Mouse (Mus musculus): Measurements from ENCODE around the gene Srp72. TPM values are rescaled to one million over a fixed set of nuclear protein-coding genes. Genes with fewer than 3 reads are reported as not detected.
"Not testable (repeated sequence)": the region's sequence is repeated elsewhere in the genome, so short reads cannot be mapped to it uniquely, and the experiment has no call there.

Gene Srp72
- polyA plus RNA-seq, 1 experiment from 2014 or later, result 42.3 TPM

DNA sequence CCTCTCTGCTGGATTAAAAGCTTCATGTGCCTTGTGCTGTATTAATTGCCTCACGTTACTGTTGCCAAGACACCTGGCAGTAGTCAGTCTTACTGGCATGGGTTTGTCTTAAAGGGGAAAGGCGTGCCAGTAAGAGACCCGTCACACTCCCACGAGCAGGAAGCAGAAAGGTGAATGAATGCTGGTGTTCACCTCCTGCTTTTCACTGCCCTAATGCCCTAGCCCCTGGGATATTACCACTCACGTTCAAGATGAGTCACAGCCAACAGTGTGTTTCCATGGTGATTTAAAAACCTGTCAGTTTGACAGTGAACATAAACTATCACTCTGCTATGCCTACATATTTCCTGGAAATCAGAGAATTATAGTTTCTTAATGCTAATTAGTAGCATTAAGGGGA, 5.2 kb upstream of the Srp72 start:
- Histone ChIP-seq H3K4me2 (no peak overlapping the region), H3K9me3 (replicated peaks) (no peaks in the 10 kb centered on the region), H3K27ac (ENCODE audit: poor library complexity, severe bottlenecking) (no peak overlapping the region), H3K4me1 (replicated peaks) (peaks cover 8% of the 10 kb centered on the region), H3K36me3 (peaks cover 51% of the 10 kb centered on the region), H3K4me3 (no peak overlapping the region), H3K9ac (no peak overlapping the region), H3K27me3 (replicated peaks) (no peaks in the 10 kb centered on the region)
- WGBS, result 81% methylated on average over 5 of the region's 5 CpGs
- no peak for ATAC-seq (ENCODE audit: insufficient number of reproducible peaks, low FRiP score)

- peaks cover 13% of the 10 kb centered on the region for H3K4me1 ChIP-seq (replicated peaks)
- not testable (repeated sequence) for H3K9ac ChIP-seq; H3K4me3 ChIP-seq; H3K27me3 ChIP-seq (replicated peaks); H3K9me3 ChIP-seq (replicated peaks); H3K27ac ChIP-seq (ENCODE audit: poor library complexity, severe bottlenecking); H3K4me2 ChIP-seq; ATAC-seq (ENCODE audit: insufficient number of reproducible peaks, low FRiP score)
- H3K36me3 ChIP-seq, result peaks cover 38% of the 10 kb centered on the region
- WGBS, result 65% methylated on average over 1 of the region's 1 CpGs
Measured at GRCm38 (mm10) chr5:76971115-76971514, 3.4 kb upstream of the Srp72 start.

- Histone ChIP-seq H3K9me3 (replicated peaks) (no peaks in the 10 kb centered on the region), H3K4me1 (replicated peaks) (peaks cover 13% of the 10 kb centered on the region), H3K9ac (no peak overlapping the region; the same call in 1 of the 2 replicates), H3K36me3 (peaks cover 37% of the 10 kb centered on the region), H3K4me3 (peak overlapping the region; percentile 86), H3K27me3 (replicated peaks) (no peaks in the 10 kb centered on the region), H3K27ac (ENCODE audit: poor library complexity, severe bottlenecking) (no peak overlapping the region), H3K4me2 (peak overlapping the region; percentile 85)
- WGBS, result 60% methylated on average over 3 of the region's 3 CpGs
- no peak for ATAC-seq (ENCODE audit: insufficient number of reproducible peaks, low FRiP score)
Measured at GRCm38 (mm10) chr5:76973488-76973887, 995 bp upstream of the Srp72 start.

DNA sequence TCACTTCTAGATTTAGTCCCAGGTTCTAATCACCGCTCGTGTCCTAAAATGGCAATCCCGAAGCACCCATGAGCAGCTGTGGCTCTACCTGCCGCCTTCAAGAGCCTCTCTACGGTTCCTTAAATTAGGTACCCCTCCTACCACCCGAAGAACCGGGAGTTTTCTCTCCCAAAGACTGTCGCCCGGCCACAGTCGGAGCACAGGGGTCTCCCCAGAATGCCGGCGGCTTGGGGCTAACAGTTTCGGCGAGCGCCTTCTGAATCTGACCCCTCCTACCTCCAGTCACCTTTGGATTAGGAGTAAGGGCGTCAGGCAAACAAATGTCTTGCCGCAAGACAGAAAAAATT, 303 bp upstream of the Srp72 start:
- Histone ChIP-seq H3K9ac (peak overlapping the region; percentile 74), H3K27ac (ENCODE audit: poor library complexity, severe bottlenecking) (no peak overlapping the region), H3K9me3 (replicated peaks) (no peaks in the 10 kb centered on the region), H3K4me3 (peak overlapping the region; percentile 86), H3K36me3 (peaks cover 35% of the 10 kb centered on the region), H3K4me1 (replicated peaks) (peaks cover 13% of the 10 kb centered on the region), H3K4me2 (peak overlapping the region; percentile 85), H3K27me3 (replicated peaks) (no peaks in the 10 kb centered on the region)
- 2% methylated on average over 17 of the region's 17 CpGs for WGBS
- no peak; the same call in 1 of the 2 replicates for ATAC-seq (ENCODE audit: insufficient number of reproducible peaks, low FRiP score)

- H3K9ac ChIP-seq, result peak overlapping the region; percentile 45; the same call in 1 of the 2 replicates
- 87% methylated on average over 8 of the region's 8 CpGs for WGBS
Measured at GRCm38 (mm10) chr5:76975736-76976135, 1.3 kb downstream of the Srp72 start.

DNA sequence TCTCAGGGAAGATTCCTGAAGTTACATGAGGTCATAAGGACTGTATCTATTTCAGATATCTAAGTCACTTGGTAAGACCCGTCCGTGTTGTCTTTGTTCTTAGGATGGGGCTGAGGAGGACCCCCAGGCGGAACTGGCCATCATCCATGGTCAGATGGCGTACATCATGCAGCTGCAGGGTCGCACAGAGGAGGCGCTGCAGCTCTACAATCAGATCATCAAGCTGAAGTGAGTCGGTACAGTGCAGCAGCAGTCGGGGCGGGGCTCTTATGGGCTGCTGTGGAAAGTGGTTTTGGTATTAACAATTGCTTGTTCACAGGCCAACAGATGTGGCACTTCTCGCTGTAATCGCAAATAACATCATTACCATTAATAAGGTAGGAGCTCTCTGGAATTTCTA, 9.5 kb downstream of the Srp72 start:
- H3K4me1 ChIP-seq (replicated peaks), result no peaks in the 10 kb centered on the region
- WGBS, result 90% methylated on average over 11 of the region's 11 CpGs
- H3K4me2 ChIP-seq, result no peak overlapping the region
- H3K9me3 ChIP-seq (replicated peaks), result no peaks in the 10 kb centered on the region
- peaks cover 76% of the 10 kb centered on the region for H3K36me3 ChIP-seq
- H3K9ac ChIP-seq, result no peak overlapping the region
- H3K27me3 ChIP-seq (replicated peaks), result no peaks in the 10 kb centered on the region
- no peak overlapping the region for H3K27ac ChIP-seq (ENCODE audit: poor library complexity, severe bottlenecking)
- no peak overlapping the region for H3K4me3 ChIP-seq
- ATAC-seq (ENCODE audit: insufficient number of reproducible peaks, low FRiP score), result no peak

More at GRCm38 (mm10) chr5:76975736-76976135, 1.3 kb downstream of the Srp72 start:
- Histone ChIP-seq H3K4me3 (peak overlapping the region; percentile 86), H3K27me3 (replicated peaks) (no peaks in the 10 kb centered on the region), H3K4me2 (peak overlapping the region; percentile 85), H3K9me3 (replicated peaks) (no peaks in the 10 kb centered on the region), H3K4me1 (replicated peaks) (peaks cover 13% of the 10 kb centered on the region), H3K36me3 (peaks cover 35% of the 10 kb centered on the region), H3K27ac (ENCODE audit: poor library complexity, severe bottlenecking) (no peak overlapping the region)
- ATAC-seq (ENCODE audit: insufficient number of reproducible peaks, low FRiP score), result no peak

GRCm38 (mm10) chr5:76990789-76991188, 16.3 kb downstream of the Srp72 start:
- peaks cover 85% of the 10 kb centered on the region for H3K36me3 ChIP-seq
- no peak overlapping the region for H3K4me3 ChIP-seq
- no peak overlapping the region for H3K27ac ChIP-seq (ENCODE audit: poor library complexity, severe bottlenecking)
- H3K9me3 ChIP-seq (replicated peaks), result 0 out of 2 replicates have a peak, but pooled peaks cover 4% of the 10 kb centered on the region
- no peak for ATAC-seq (ENCODE audit: insufficient number of reproducible peaks, low FRiP score)
- no peak overlapping the region for H3K4me2 ChIP-seq
- H3K4me1 ChIP-seq (replicated peaks), result no peaks in the 10 kb centered on the region
- H3K27me3 ChIP-seq (replicated peaks), result no peaks in the 10 kb centered on the region
- WGBS, result 91% methylated on average over 3 of the region's 3 CpGs
- H3K9ac ChIP-seq, result no peak overlapping the region

DNA sequence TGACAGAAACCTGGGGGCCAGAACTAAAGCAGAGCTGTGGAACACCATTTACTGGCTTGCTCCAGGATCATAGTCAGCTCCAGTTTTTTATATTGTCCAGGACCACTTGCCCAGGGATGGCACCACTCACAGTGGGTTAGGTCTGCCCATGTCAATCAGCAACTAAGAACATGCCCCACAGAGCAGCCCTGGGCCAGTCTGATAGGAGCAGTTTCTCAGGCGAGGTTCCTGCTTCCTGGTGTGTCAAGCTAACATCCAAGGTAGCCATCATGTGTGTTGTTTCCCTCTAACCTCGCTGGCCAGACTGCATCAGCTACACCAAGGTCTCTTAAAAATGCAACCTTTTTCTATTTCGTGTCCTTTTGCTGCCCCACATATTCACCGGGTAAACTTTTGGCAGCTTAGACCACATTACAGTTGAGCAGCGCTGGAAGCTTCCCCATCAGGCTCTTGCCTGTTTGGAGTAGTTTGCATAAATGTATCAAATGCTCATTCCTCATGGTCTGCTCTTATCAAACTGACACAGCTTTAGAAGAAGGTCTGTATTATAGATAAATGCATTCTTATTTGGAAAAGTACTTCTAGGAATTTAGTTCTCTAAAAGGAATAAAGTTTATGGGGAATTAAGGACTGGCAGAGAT, 18.8 kb downstream of the Srp72 start:
- Histone ChIP-seq H3K9me3 (replicated peaks) (0 out of 2 replicates have a peak, but pooled peaks cover 4% of the 10 kb centered on the region), H3K9ac (no peak overlapping the region), H3K27ac (ENCODE audit: poor library complexity, severe bottlenecking) (no peak overlapping the region), H3K27me3 (replicated peaks) (no peaks in the 10 kb centered on the region), H3K4me1 (replicated peaks) (no peaks in the 10 kb centered on the region), H3K36me3 (peaks cover 87% of the 10 kb centered on the region), H3K4me2 (no peak overlapping the region), H3K4me3 (no peak overlapping the region)
- WGBS, result 91% methylated on average over 5 of the region's 5 CpGs
- no peak for ATAC-seq (ENCODE audit: insufficient number of reproducible peaks, low FRiP score)

DNA sequence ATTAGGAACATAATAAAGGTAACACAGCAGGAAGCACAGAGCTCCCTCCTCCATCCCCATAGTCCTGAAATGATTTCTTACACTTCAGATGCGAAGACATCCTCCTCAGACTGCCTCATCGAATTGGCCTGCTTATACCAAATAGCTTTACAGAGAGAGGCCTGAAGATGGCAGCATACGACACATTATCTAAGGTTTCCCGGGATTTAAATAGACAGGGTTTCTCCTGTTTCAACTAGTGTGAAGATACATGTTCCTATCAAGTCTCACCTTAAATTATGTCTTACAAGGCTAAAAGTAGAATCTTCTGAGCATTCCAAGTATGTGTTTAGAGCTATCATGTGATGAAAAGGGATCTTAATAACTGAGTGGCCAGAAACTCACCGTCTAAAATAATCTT, 23.9 kb downstream of the Srp72 start:
- no peak for ATAC-seq (ENCODE audit: insufficient number of reproducible peaks, low FRiP score)
- Histone ChIP-seq H3K4me1 (replicated peaks) (no peaks in the 10 kb centered on the region), H3K9me3 (replicated peaks) (0 out of 2 replicates have a peak, but pooled peaks cover under 1% of the 10 kb centered on the region), H3K36me3 (peaks cover 72% of the 10 kb centered on the region), H3K4me3 (no peak overlapping the region), H3K4me2 (no peak overlapping the region), H3K9ac (no peak overlapping the region), H3K27me3 (replicated peaks) (no peaks in the 10 kb centered on the region), H3K27ac (ENCODE audit: poor library complexity, severe bottlenecking) (no peak overlapping the region)
- WGBS, result 46% methylated on average over 5 of the region's 5 CpGs

DNA sequence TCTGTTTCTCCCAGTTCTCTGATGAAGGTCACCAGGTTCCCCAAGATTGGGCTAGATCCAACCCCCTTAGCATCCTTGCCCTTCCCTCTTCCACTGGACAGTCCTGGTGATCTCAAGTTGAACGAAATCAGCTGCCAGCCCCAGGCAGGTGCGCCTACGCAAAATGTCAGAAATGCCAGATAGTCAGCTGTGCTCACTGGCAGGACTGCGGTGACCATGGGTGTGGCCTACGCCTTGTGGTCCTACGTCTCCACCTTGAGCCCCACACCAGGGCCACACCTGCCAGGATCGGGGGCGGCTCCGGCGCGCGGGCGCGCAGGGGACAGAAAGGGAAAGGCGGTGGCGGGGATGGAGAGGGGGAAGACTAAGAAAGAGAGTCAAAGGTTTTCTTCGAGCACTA, 26.7 kb downstream of the Srp72 start:
- H3K4me3 ChIP-seq, result no peak overlapping the region
- WGBS, result 87% methylated on average over 17 of the region's 17 CpGs
- peaks cover 47% of the 10 kb centered on the region for H3K36me3 ChIP-seq
- H3K4me1 ChIP-seq (replicated peaks), result no peaks in the 10 kb centered on the region
- no peaks in the 10 kb centered on the region for H3K27me3 ChIP-seq (replicated peaks)
- no peak overlapping the region for H3K27ac ChIP-seq (ENCODE audit: poor library complexity, severe bottlenecking)
- no peak overlapping the region for H3K4me2 ChIP-seq
- no peak overlapping the region for H3K9ac ChIP-seq
- H3K9me3 ChIP-seq (replicated peaks), result no peaks in the 10 kb centered on the region
- ATAC-seq (ENCODE audit: insufficient number of reproducible peaks, low FRiP score), result no peak

- Histone ChIP-seq H3K4me1 (replicated peaks) (no peaks in the 10 kb centered on the region), H3K9me3 (replicated peaks) (no peaks in the 10 kb centered on the region), H3K4me2 (no peak within 1 kb of the TSS), H3K36me3 (peaks cover 21% of the 10 kb centered on the region), H3K27me3 (replicated peaks) (no peaks in the 10 kb centered on the region), H3K4me3 (no peak within 1 kb of the TSS), H3K9ac (no peak within 1 kb of the TSS), H3K27ac (ENCODE audit: poor library complexity, severe bottlenecking) (no peak within 1 kb of the TSS)
- no peak for ATAC-seq (ENCODE audit: insufficient number of reproducible peaks, low FRiP score)
- 97% methylated on average over 6 of the region's 6 CpGs for WGBS
Measured at GRCm38 (mm10) chr5:77004051-77004821, 29.8 kb downstream of the Srp72 start, which contains the start of gene Arl9. Arl9 (plus strand) TSS chr5:77004055.
